Mouse (Mus musculus) midbrain, embryonic 15.5 days (tissue): Measurements from ENCODE around the gene Cyp2f2. TPM values are rescaled to one million over a fixed set of nuclear protein-coding genes. Genes with fewer than 3 reads are reported as not detected.

ENCODE experiments used
- ATAC-seq: fragments of 200-750 bp; cut with Nextera tagmentation; replicated peaks from 2 replicates; pipeline ENCODE4 v1.8.0; 2017; ENCODE audit warnings: moderate TSS enrichment
- H3K27ac ChIP-seq: fragments of 300-500 bp; sonication (generic); 2 replicates; pipeline ENCODE4 v1.5.1; 2015; ENCODE audit warnings: mild to moderate bottlenecking, inconsistent platforms
- H3K27me3 ChIP-seq: fragments of 300-500 bp; sonication (generic); replicated peaks from 2 replicates; pipeline ENCODE4 v1.6.1; 2015; ENCODE audit warnings: inconsistent platforms
- H3K36me3 ChIP-seq: fragments of 300-500 bp; sonication (generic); replicated peaks from 2 replicates; pipeline ENCODE4 v1.6.1; 2015; ENCODE audit warnings: inconsistent platforms
- H3K4me1 ChIP-seq: fragments of 300-500 bp; sonication (generic); 2 replicates; pipeline ENCODE4 v1.6.1; 2015; ENCODE audit warnings: inconsistent platforms
- H3K4me2 ChIP-seq: fragments of 300-500 bp; sonication (generic); 2 replicates; pipeline ENCODE4 v1.6.1; 2015; ENCODE audit warnings: inconsistent platforms, mild to moderate bottlenecking, moderate library complexity
- H3K4me3 ChIP-seq: fragments of 300-500 bp; sonication (generic); 2 replicates; pipeline ENCODE4 v1.5.1; 2015; ENCODE audit warnings: mild to moderate bottlenecking, inconsistent platforms
- H3K9ac ChIP-seq: fragments of 300-500 bp; sonication (generic); 2 replicates; pipeline ENCODE4 v1.6.1; 2015; ENCODE audit warnings: mild to moderate bottlenecking, inconsistent platforms
- H3K9me3 ChIP-seq: fragments of 300-500 bp; sonication (generic); 2 replicates; pipeline ENCODE4 v1.6.1; 2016; ENCODE audit warnings: inconsistent platforms
- WGBS: fragments of 180-500 bp; shearing (Covaris S2); methylation state at CpG from one replicate; pipeline ENCODE4 v1.1.7; 2015; ENCODE audit warnings: mixed read lengths; 5-methylcytosine and 5-hydroxymethylcytosine counted together
- polyA plus RNA-seq: library from polyadenylated mRNA; unstranded; fragments of >200 nt; fragmentation: Nextera tagmentation; extraction: Ambion mirVana; gene quantifications from 2 replicates; pipeline ENCODE4 v1.2.1, GENCODE M21; 2015

The Cyp2f2 gene
- polyA plus RNA-seq, 1 experiment from 2014 or later, result 0.09 TPM

- H3K27ac ChIP-seq, result no peak overlapping the region
- no peak overlapping the region for H3K4me2 ChIP-seq
- H3K36me3 ChIP-seq, result no peaks in the 10 kb centered on the region
- H3K9ac ChIP-seq, result no peak overlapping the region
- WGBS, result 47% methylated on average over 3 of the region's 3 CpGs
- no peak for ATAC-seq
- H3K4me1 ChIP-seq, result no peaks in the 10 kb centered on the region
- no peaks in the 10 kb centered on the region for H3K9me3 ChIP-seq
- no peaks in the 10 kb centered on the region for H3K27me3 ChIP-seq
- H3K4me3 ChIP-seq, result no peak overlapping the region
Measured at GRCm38 (mm10) chr7:27128162-27128561, 8.5 kb downstream of the Cyp2f2 start.

GRCm38 (mm10) chr7:27128946-27129345 is 9.2 kb downstream of the Cyp2f2 start:
- no peak overlapping the region for H3K27ac ChIP-seq
- H3K27me3 ChIP-seq, result no peaks in the 10 kb centered on the region
- no peaks in the 10 kb centered on the region for H3K4me1 ChIP-seq
- 91% methylated on average over 13 of the region's 13 CpGs for WGBS
- H3K9ac ChIP-seq, result no peak overlapping the region
- no peak for ATAC-seq
- H3K36me3 ChIP-seq, result no peaks in the 10 kb centered on the region
- H3K4me3 ChIP-seq, result no peak overlapping the region
- no peaks in the 10 kb centered on the region for H3K9me3 ChIP-seq
- no peak overlapping the region for H3K4me2 ChIP-seq

- H3K4me3 ChIP-seq, result no peak overlapping the region
- no peak for ATAC-seq
- no peaks in the 10 kb centered on the region for H3K27me3 ChIP-seq
- WGBS, result 86% methylated on average over 12 of the region's 12 CpGs
- no peaks in the 10 kb centered on the region for H3K36me3 ChIP-seq
- H3K27ac ChIP-seq, result no peak overlapping the region
- H3K4me1 ChIP-seq, result no peaks in the 10 kb centered on the region
- no peak overlapping the region for H3K9ac ChIP-seq
- no peaks in the 10 kb centered on the region for H3K9me3 ChIP-seq
- H3K4me2 ChIP-seq, result no peak overlapping the region
Measured at GRCm38 (mm10) chr7:27129811-27130210, 10.1 kb downstream of the Cyp2f2 start.

- no peak overlapping the region for H3K27ac ChIP-seq
- ATAC-seq, result no peak
- no peaks in the 10 kb centered on the region for H3K36me3 ChIP-seq
- no peak overlapping the region for H3K9ac ChIP-seq
- no peak overlapping the region for H3K4me3 ChIP-seq
- 89% methylated on average over 22 of the region's 22 CpGs for WGBS
- H3K4me1 ChIP-seq, result no peaks in the 10 kb centered on the region
- no peaks in the 10 kb centered on the region for H3K9me3 ChIP-seq
- no peaks in the 10 kb centered on the region for H3K27me3 ChIP-seq
- H3K4me2 ChIP-seq, result no peak overlapping the region
Measured at GRCm38 (mm10) chr7:27130521-27131370, 11.0 kb downstream of the Cyp2f2 start.

- Histone ChIP-seq H3K4me2 (no peak overlapping the region), H3K27me3 (no peaks in the 10 kb centered on the region), H3K4me3 (no peak overlapping the region), H3K4me1 (no peaks in the 10 kb centered on the region), H3K27ac (no peak overlapping the region), H3K36me3 (no peaks in the 10 kb centered on the region), H3K9me3 (no peaks in the 10 kb centered on the region), H3K9ac (no peak overlapping the region)
- no peak for ATAC-seq
- 54% methylated on average over 2 of the region's 2 CpGs for WGBS
Measured at GRCm38 (mm10) chr7:27131387-27131786, 11.7 kb downstream of the Cyp2f2 start.

DNA sequence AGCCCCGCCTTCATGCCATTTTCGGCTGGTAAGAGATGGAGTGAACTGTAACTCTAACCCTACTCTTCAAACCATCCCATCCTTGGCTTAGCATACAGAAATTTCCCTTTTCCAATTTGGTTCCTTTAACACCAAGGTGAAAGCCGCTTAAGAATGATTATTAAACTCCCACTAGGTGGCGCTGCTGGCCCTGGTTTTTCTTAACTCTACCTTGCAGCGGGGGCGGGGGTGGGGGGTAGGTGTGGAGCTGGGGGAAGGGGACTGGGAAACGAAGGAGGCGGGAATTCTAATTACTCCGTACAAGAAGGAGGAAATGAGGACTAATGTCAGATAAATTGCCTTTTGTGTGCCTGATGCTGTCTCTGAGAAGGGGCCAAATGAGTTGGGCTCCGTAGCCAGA is 12.9 kb downstream of the Cyp2f2 start:
- H3K4me1 ChIP-seq, result no peaks in the 10 kb centered on the region
- H3K36me3 ChIP-seq, result no peaks in the 10 kb centered on the region
- no peak for ATAC-seq
- H3K27ac ChIP-seq, result no peak overlapping the region
- WGBS, result 15% methylated on average over 10 of the region's 10 CpGs
- H3K4me3 ChIP-seq, result no peak overlapping the region
- no peaks in the 10 kb centered on the region for H3K9me3 ChIP-seq
- no peak overlapping the region for H3K9ac ChIP-seq
- no peaks in the 10 kb centered on the region for H3K27me3 ChIP-seq
- no peak overlapping the region for H3K4me2 ChIP-seq

GRCm38 (mm10) chr7:27133156-27133555 is 13.4 kb downstream of the Cyp2f2 start:
- Histone ChIP-seq H3K27ac (no peak overlapping the region), H3K4me2 (no peak overlapping the region), H3K9ac (no peak overlapping the region), H3K9me3 (no peaks in the 10 kb centered on the region), H3K36me3 (no peaks in the 10 kb centered on the region), H3K4me1 (no peaks in the 10 kb centered on the region), H3K4me3 (no peak overlapping the region), H3K27me3 (no peaks in the 10 kb centered on the region)
- ATAC-seq, result no peak
- WGBS, result 69% methylated on average over 12 of the region's 12 CpGs

DNA sequence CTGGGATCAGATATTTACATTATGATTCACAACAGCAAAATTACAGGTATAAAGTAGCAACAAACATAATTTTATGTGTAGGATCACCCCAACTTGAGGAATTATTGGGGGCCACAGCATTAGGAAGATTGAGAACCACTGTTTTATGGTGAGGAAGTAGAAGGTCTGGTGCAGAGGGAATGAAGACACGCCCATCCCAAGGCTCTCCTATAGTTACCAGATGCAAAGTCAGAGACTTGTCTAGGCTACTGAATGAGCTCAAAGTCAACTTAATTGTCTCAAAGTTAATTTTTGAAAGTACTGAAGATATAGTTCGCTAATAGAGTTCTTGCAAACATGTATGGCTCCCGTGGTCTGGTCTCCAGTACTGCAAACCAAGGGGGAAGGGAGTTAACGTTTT is 14.0 kb downstream of the Cyp2f2 start:
- ATAC-seq, result no peak
- Histone ChIP-seq H3K27me3 (no peaks in the 10 kb centered on the region), H3K4me2 (no peak overlapping the region), H3K9me3 (no peaks in the 10 kb centered on the region), H3K27ac (no peak overlapping the region), H3K36me3 (no peaks in the 10 kb centered on the region), H3K9ac (no peak overlapping the region), H3K4me3 (no peak overlapping the region), H3K4me1 (no peaks in the 10 kb centered on the region)
- 82% methylated on average over 4 of the region's 4 CpGs for WGBS

DNA sequence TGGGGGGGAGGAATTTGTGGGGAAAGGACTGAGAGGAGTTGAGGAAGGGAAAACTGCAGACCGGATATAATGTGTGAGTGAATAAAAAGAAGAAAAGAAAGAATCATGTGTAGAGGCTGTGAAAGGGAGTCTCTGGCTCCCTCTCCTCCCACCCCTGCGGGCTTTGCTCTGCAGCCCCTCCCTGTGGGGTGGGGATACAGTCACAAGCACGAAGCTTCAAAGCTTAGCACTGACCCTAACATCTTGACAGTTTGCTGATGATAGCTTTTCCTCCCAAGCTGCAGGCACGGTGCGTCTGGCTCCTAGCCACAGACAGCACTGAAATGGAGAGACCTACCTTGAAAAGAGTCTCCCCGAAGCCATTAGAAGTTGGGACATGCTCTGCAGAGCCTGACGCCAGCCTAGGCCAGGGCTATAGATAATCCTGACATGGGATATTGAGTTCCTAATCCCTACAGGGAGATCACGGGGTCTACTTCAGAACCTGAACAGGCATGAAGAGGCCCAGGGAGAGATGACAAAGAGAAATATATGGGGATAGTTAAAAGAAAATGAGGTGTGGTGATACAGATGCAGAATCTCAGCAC is 16.8 kb downstream of the Cyp2f2 start:
- Histone ChIP-seq H3K27ac (no peak overlapping the region), H3K9ac (no peak overlapping the region), H3K4me1 (no peaks in the 10 kb centered on the region), H3K4me3 (no peak overlapping the region), H3K36me3 (no peaks in the 10 kb centered on the region), H3K4me2 (no peak overlapping the region), H3K27me3 (no peaks in the 10 kb centered on the region), H3K9me3 (no peaks in the 10 kb centered on the region)
- 58% methylated on average over 8 of the region's 8 CpGs for WGBS
- no peak for ATAC-seq

- WGBS, result 78% methylated on average over 10 of the region's 10 CpGs
Measured at GRCm38 (mm10) chr7:27153205-27153764, 33.6 kb downstream of the Cyp2f2 start, which contains the start of gene Cyp2t4. Gene Cyp2t4, plus strand, starts transcription at chr7:27153714.

DNA sequence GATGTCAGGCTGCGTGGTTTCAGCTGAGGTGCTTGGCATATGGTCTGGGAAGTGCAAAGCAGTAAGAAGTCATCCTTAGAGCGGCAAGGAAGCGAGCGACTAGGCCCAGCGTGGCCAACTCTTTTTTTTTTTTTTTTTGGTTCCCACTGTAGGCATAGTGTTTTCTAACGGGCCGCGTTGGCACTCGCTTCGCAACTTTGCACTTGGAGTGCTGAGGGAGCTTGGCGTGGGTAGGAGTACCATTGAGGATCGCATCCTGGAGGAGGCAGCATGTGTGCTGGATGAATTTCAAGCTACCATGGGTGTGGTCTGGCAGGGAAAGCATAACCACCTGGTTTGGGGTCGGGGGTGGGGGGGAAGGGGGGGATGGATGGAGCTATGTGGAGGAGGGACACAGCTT is 36.3 kb downstream of the Cyp2f2 start:
- Histone ChIP-seq H3K27ac (no peak overlapping the region), H3K4me1 (peaks cover 15% of the 10 kb centered on the region), H3K4me2 (no peak overlapping the region), H3K27me3 (no peaks in the 10 kb centered on the region), H3K9ac (no peak overlapping the region), H3K36me3 (peaks cover 9% of the 10 kb centered on the region), H3K9me3 (no peaks in the 10 kb centered on the region), H3K4me3 (no peak overlapping the region)
- WGBS, result 86% methylated on average over 13 of the region's 13 CpGs
- no peak for ATAC-seq

More at GRCm38 (mm10) chr7:27153205-27153764, 33.6 kb downstream of the Cyp2f2 start, which contains the start of gene Cyp2t4:
- H3K36me3 ChIP-seq, result peaks cover under 1% of the 10 kb centered on the region; the same call in 1 of the 2 replicates
- no peaks in the 10 kb centered on the region for H3K27me3 ChIP-seq
- ATAC-seq, result 0 out of 2 replicates have a peak, but pooled peaks have one; percentile 22
- H3K27ac ChIP-seq, result no peak within 1 kb of the TSS
- no peaks in the 10 kb centered on the region for H3K9me3 ChIP-seq
- H3K4me3 ChIP-seq, result no peak within 1 kb of the TSS
- no peaks in the 10 kb centered on the region for H3K4me1 ChIP-seq
- H3K4me2 ChIP-seq, result no peak within 1 kb of the TSS
- H3K9ac ChIP-seq, result no peak within 1 kb of the TSS

GRCm38 (mm10) chr7:27158171-27158570 is 38.5 kb downstream of the Cyp2f2 start:
- no peak overlapping the region for H3K4me2 ChIP-seq
- WGBS, result 95% methylated on average over 9 of the region's 9 CpGs
- no peaks in the 10 kb centered on the region for H3K27me3 ChIP-seq
- no peak for ATAC-seq
- H3K9ac ChIP-seq, result no peak overlapping the region
- no peak overlapping the region for H3K4me3 ChIP-seq
- H3K27ac ChIP-seq, result no peak overlapping the region
- H3K36me3 ChIP-seq, result peaks cover 9% of the 10 kb centered on the region
- no peaks in the 10 kb centered on the region for H3K9me3 ChIP-seq
- peaks cover 37% of the 10 kb centered on the region for H3K4me1 ChIP-seq
